Mouse (Mus musculus) CD4-positive, CD25-positive, alpha-beta regulatory T cell, adult 4 months (primary cell): Measurements from ENCODE around the gene Mrps10. TPM values are rescaled to one million over a fixed set of nuclear protein-coding genes. Genes with fewer than 3 reads are reported as not detected.

Source experiments
- ATAC-seq: one replicate; pipeline ENCODE4 v1.8.0; 2017
- polyA plus RNA-seq, 2 experiments: library from polyadenylated mRNA; unstranded; fragments of 100-300 nt; shearing (Covaris generic); gene quantifications; one replicate each; pipeline ENCODE4 v1.2.1; 2017

Mrps10 gene
- 10 to 100 TPM; 29.1 to 37.6 TPM for polyA plus RNA-seq

DNA sequence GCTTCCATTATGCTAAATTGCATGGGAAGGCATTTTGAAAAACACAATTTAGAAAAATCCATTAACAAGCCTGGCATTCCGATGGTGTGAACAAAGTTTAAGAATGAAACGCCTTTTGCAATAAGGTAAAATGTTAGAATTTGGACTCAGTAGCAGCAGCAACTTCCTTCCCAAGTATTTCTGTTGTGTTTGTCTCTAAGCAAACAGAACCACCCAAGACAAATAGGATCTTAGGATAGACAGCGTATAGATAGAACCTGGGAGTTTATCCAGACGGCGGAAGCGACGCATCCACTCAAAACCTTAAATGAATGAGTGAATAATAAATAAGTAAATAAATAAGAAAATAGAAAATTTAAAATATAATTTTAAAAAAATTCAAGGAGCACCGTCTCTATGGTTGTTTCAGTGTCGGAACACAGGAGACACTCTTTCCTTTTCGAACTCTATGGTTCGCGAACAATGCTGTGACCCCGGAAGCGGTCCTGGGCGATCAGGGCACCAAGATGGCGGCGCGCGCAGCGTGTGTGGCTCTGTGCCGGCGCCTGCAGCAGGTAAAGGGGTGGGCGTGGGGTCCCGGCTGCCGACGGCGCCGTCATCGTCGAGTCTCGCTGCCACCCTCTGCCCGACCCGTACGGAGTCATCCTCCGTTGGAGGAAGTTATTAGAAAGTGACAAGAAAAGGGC lies at the start of gene Mrps10:
Gene Mrps10, plus strand, starts transcription at position 487 of the 686 bp plus-strand sequence.
- peak; percentile 96 for ATAC-seq

DNA sequence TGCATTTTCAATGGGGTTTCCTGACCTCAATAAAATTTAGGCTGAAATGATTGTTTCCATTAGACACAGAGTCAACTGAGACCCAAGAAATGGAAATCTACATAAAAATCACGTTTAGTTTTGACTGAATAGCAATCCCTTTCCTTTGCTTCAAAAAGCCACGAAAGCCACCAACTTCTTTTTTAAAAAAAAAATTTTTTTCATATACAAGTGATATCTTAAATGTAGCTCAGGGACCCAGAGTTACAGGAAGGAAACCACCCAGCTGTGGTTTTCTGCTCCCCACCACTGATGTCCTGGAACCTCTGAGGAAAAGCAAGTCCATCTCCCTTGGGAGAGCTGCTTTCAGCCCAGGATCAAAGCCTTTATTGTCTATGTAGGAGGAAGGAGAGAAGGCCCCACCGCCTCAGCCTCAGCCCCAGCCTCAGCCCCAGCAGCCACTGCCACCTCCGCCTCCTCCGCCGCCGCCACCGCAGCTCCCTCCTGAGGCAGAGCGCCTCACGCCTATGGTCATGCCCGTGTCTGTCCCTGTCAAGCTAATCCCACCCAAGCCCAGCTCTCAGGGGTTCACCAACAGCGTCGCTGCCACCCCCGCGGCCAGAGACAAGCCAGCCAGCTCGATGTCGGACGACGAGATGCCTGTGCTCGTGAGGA lies 49.6 kb upstream of the Mrps10 start:
- no peak for ATAC-seq

DNA sequence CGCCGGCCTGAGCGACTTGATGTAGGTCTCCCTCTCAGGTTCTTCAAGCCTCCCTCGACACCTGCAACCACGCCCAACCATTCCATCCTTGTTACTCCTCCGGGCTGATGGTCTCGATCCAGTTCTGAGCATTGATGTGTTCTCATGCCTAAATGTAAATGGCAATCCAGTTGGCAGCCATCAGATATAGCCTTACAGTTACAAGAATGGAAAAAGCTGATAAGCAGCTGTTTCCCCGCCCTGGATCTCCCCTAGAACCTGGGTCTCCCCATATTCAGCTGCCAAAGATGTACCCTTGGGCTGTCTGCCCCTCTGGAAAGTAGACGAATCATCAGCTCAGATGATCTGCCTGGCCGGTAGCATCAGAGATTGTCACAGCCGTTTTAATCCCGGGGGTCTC lies 48.9 kb upstream of the Mrps10 start:
- ATAC-seq: no peak

DNA sequence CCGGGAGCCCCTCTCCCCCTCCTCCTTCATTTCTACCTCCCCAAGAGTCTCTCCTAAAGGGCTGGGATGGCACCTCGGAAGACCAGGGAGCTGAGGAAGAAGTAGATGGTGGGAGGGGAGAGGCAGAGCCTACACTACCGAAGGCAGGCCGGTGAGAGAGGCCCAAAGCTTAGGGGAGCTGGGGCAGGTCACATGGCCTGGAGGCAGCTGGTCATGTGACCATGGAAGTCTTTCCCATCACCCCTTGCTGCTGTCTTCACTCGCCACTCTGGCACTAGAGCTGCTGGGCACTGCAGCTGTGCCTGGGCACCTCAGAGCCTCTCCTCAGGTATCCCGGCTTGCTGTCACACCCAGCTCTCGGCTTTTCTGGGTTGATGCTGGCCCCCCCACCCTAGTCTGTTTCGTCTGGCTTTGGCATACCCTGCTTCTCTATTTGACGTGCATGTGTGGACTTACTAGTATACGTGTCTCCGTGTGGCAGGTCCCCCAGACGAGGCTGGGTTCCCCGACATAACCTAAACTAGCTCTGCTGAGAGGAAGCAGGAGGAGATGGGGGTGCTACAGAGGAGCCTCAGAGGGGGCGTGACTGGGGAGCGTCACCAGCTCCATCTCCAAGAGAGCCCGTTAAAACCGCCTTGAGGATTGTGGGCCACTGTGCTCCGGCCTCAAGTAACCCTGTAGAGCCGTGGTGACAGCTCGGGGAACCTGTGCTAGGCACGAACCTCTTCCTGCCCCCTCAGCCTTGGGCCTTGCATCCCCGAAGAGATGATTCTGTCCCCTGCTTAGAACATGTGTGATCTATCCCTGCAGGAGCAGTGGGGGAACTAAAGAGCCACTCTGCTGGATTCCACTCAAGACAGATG lies 46.3 kb upstream of the Mrps10 start:
- ATAC-seq: no peak

DNA sequence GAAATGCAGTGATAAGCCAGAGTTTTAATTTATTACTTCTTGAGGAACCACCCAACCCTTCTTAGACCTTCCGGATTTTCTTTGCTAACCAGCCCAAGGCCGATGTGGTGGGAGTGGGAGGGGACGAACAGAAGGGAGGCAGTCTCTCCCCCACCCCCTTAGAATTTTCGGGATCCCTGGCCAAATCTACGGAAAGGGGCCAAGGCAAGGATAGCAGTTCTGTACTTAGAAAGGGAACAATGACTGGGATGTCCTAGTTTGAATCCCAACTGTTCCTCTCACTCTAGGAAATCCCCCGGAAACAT lies 45.7 kb upstream of the Mrps10 start:
- ATAC-seq: no peak

DNA sequence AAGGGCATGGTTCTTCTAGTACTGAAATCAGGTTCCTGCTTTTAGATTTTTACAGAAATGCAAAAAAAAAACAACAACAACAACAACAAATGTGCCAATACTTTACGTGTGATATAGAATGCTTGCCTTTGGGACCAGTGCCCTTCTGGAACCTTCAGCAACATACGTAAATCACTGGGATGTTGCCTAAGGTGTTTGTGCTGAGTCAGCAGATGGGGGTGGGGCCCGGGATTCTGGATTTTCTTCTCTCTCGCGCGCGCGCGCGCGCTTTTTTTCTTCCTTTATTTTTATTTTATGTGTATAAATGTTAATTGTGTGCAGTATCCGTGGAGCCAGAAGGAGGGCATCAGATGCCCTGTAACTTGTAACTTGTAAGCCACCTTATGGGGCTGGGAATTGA lies 41.1 kb upstream of the Mrps10 start:
- ATAC-seq: no peak

DNA sequence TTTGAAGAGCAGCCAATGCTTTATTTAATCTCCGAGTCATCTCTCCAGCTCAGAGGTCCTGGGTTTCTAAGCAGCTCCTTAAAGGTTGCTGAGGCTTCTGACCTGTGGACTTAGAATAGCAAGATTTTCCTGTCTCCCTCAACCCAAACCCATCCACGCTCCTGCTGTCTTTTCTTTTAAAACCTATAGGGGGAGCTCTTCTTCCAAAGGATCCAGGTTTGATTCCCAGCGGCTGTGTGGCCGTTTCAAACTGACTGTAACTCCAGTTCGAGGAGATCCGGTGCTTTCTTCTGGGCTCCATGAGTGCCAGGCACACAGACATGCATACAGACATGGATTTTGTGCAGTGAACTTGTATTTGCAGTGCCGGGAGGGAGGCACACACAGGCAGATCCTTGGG lies 40.7 kb upstream of the Mrps10 start:
- no peak for ATAC-seq

DNA sequence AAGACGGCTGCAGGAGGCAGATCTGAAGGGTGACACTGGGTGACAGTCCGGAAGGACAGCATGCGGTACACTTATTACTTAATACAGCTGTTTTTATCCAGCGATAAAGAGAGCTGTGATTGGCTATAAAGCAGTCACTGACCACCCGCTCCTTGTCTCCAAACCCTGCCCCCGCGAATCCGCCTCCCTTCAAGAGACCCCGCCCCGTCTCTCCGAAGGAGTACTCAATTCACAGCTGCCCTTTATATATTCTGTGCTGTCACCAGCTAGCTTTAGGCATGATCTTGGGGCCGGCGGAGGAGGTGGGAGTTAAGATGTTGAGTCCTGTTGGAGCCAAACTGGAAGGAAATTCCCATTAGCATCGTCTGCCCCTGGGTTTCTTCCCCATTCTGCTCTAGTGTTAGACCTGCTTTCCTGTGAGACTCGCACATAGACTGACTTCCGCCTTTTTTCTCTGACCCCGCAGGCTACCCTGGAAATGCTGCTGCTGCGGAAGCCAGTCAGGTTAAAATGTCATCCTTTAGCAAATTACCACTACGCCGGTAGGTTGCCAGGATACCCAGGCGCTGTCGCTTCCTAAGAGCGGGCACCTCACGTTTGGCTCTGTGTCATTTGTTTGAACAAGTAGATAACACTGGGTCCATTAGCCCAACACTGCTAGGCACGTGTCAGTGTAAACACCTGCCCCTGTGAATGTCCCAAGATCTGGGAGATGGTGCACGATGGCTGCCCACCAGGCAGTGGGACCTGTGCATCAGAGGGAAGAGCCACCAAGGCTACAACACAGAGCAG lies 39.9 kb upstream of the Mrps10 start:
- ATAC-seq: no peak

DNA sequence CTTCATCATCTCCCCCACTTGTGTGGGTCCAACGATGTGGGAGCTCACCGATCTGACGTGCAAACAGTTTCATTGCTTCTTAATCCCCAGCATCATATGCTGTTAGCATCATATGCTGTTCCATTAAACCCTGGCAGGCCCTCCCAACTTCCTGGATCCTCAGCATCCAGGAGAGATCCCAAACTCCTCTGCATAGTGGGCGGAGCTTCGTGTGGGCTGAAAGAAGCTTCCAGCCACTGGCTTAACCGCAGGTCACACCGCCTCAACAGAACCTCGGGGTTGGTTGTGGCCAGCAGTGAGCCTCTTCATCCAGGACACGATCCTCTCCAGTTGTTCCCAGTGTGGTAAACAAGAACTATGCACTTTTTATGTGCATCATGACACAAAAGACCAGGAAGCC lies 38.1 kb upstream of the Mrps10 start:
- ATAC-seq: no peak

DNA sequence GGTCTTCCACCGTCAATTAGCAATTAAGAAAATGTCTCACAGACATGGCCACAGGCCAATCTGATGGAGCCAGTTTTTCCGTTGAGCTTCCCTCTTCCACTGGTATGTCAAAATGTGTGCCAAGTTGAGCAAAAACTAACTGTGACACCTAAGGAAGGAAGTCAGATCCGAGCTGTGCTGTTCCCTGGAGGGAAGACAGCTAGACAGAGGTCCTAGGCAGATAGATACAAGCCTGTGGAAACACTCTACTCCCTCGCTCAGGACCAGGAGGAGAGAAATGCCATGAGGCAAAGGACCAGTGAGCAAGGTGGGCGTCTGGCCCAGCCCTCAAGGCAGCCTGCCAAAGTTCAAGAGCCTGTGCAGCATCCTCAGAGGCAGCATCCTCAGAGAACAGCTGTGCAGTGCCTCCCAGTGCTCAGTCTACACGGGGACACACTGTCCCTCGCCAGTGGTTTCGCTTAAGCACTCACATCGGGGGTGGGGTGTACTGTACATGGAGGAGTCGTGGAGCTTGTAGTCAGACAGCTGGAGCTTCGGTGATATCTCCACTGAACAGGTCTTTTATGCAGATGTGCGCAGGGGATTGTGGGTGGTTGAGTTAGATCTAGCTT lies 36.6 kb upstream of the Mrps10 start:
- ATAC-seq: peak; percentile 34

DNA sequence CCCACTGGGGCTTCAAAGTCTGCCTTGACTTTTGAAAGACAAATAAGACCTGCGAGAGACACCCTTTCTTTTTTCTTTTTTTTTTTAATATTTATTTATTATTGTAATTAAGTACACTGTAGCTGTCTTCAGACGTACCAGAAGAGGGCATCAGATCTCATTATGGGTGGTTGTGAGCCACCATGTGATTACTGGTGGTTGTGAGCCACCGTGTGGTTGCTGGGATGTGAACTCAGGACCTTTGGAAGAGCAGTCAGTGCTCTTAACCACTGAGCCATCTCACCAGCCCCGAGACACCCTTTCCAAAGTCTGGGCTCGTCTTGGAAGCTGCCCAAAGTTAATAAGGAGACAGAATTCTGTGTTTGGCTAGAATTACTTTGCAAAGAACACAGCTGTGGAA lies 36.0 kb upstream of the Mrps10 start:
- ATAC-seq: peak; percentile 71

DNA sequence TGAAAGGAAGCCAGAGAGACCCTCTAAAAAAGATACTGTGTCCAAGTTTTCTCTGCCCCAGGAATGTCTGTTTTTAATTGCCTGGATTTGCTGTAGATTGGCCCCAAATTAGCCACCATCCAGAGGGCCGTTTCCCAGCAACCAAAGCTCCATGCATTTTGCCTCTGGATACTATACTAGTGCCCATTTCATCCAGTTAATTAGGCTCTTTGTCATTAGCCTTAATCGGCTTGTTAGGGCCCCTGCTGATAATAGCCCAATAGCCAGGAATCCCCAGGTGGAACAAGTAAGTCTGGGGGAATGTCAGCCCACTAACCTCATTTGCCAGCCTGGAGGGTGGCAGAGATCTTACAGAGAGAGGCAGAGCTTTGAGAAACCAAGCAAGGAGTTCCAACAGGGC lies 35.3 kb upstream of the Mrps10 start:
- ATAC-seq: no peak

DNA sequence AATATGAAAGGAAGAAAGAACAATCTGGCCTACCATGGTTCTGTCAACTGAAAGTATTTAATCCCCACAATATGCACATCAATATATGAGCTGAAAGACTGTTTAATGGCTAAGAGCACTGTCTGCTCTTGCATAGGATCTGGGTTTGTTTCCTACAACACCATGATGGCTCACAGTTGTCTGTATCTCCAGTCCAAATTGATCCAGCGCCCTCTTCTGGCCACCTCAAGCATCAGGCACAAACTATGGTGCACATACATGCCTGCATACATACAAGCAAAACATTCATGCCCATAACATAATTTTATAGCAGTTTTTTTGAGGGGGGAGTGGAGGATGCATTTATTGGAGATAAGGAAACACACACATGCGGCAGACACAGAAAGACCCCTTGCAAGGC lies 25.6 kb upstream of the Mrps10 start:
- no peak for ATAC-seq

DNA sequence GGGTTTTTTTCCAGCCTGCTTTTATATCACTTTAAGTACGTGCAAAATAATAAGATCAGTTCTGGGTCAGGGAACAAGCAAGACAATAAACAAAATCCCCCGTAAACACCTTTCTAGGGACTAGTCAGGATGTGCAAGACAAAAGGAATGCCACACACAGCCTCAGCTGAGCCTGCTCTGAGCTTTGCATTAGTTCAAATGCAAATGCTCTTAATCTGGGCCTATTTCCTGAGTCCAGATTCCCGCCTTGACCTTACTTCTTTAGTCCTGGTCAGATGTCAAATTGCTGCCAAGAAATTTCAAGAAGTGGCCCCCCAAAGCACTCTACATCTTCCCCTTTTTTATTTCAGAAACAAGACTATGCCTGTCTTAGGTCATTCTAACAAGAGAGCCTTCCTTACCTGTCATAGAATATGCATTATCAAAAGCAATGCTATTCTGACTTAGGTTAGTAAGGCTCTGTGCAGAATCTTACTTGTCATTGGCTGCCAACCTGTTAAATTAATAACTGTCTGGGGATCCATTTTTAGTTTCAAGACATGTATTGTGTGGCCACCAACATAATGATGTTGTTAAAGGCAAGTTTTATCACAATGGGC lies 18.9 kb upstream of the Mrps10 start:
- no peak for ATAC-seq

DNA sequence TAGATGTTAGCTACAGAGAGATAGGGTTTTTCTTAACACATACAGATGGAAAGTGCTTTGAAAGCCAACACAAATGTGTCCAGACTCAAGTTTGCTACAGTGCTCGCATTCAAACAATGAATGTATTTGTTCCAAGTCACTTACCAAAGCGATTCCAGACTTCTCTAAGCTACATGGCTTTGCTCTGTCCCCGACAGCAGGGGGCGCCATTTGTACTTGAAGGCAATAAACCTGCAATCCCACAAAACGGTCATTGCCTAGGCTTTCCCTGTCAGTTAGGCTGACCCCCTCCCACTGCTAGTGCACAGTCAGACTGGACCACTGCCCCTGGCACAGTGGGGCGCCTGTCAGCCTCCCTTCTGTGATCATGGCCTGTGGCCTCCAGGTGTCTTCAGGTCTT lies 8.7 kb upstream of the Mrps10 start:
- no peak for ATAC-seq

DNA sequence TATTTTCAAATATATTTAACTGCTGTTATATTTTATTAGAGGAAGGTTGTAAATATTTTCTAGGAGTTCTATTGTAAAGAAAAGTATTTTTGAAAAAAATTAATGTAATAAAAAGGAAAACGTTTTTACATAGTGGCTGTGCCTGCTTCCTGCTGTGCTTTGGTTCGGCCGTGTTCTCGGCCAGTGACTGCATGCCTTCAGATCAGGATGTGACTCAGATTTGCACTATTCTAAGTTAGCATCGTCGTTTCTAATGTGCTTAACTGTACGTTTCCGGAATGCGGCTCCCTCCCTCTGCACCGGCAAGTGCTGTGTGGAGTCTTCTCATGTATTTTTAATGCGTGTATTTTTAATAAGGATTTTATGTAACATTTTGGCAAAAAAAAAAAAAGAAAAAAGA lies 7.3 kb upstream of the Mrps10 start:
- ATAC-seq: peak; percentile 62

DNA sequence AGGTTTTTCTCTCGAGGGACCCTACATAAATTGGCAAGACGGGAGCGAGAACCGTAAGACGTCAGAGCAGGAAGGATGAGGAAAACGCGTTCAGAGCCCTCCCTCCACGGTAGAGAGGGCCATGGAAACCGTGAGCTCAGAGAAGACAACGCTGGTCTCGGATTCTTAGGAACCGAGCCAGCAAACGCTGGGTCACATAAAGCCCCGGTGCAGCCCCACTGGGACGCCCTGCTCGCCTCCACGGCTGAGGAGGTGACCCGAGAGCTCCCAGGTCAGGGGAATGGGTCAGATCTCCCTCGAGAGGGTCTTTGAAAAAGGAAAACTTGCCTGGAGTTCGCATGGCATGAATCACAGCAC lies 378 bp downstream of the Mrps10 start:
- peak; percentile 9 for ATAC-seq

DNA sequence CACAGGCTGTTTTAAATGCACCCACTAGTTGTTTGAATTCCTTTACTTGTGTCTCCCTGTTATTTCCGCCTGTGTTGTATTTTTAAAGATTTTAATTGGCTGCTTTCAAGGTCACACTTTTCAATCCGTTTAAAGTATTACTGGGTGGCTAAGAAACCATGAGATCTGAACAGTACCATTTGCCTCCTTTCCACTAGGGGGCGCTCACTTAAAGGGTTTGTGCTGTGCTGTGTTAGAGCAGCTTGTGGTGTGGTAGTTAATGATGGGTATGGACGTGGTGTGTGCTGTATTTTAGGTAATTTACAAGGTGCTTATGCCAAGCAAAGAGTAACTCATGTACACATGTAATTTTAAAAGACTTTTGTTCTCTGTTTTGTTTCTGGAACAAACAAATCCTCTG lies 2.8 kb downstream of the Mrps10 start:
- ATAC-seq: peak; percentile 77

DNA sequence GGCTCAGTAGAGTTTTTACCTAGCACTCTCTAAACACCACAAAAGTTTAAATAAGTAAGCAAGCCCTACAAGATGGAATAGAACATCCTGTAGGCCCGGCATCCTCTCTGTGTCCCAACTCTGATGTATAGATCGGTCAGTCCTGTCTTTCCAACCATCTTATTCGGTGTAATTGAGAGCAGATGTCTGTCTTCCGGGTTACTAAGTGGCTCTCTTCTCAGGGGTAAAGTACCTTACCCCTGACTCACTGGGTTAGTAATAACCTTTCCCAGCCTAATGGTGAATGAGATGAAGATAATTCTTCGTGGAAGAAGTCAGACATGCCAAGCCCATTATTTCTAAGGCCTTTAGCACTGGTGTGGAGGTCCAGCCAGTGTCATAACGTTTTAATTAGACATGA lies 5.3 kb downstream of the Mrps10 start:
- ATAC-seq: no peak

DNA sequence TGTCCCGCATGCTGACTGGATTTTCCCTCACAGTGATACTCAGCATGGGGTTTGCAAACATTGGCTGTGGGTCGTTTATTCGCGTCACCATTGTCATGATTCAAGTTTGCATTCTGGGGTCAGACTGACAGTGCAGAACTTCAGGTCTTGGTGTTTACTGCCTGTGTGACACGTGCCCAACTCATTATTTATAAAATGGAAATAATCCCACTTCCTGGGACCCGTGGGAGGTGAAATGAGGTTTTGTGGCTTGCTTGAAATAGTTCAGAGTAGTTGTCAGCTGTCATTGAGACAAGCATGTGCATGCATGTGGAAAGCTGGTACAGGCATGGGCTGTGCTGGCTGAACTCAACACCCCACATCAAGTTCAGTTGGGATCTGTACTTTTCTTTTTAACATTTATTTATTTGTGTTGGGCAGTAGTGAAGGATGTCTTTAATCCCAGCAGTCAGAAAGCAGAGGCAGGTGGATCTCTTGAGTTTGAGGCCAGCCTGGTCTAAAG lies 8.1 kb downstream of the Mrps10 start:
- ATAC-seq: no peak

DNA sequence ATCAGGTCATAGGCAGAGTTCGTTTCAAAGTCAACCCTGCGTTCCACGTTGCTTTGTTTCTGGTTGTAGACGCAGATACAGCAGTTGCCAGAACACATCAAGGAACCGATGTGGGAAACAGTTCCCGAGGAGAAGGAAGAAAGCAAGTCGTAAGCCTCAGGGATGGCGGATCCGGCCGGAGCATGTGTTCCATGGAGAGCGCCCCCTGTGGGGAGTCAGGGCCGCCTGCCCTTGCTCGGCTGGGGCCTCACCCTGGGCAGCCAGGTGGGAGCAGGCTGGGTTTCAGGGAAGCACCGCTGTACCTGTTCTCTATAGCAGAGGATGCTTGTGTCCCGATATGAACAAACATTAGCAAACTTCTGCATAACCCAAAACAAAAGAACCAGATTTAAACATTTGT lies 9.4 kb downstream of the Mrps10 start:
- no peak for ATAC-seq

DNA sequence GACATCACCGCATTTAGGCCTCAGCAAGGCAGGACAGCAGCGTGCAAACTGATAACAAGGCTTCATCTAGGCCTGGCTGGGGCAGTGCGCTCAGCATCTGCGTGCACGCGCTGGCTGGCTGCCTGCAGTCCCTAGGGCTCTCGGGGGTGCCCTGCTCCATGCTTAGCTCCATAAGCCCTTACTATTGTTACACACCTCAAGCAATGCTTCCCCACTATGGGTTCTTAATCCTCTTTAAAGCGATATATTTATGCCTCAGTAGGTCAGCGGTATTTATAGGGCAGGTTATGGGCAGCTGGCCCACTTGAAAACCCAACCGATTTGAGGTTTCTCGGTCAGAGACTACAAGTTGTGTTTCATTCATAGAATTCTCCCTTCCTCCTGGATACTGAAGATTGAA lies 13.2 kb downstream of the Mrps10 start:
- ATAC-seq: no peak
